Mouse (Mus musculus) c-Kit-negative CD71-positive TER-119-positive erythroid progenitor cells, embryonic 14.5 days (primary cell): ENCODE data around the gene Slc16a13.

ENCODE experiments used
- DNase-seq: peaks from one replicate; pipeline ENCODE4 v3.0.0-alpha.2; 2013; ENCODE audit warnings: low read depth, low spot score

The Slc16a13 gene

GRCm38 (mm10) chr11:70220731-70221602, at the start of gene Slc16a13:
TSS of gene Slc16a13 (minus strand) at chr11:70221064.
- peak; percentile 77 for DNase-seq

DNA sequence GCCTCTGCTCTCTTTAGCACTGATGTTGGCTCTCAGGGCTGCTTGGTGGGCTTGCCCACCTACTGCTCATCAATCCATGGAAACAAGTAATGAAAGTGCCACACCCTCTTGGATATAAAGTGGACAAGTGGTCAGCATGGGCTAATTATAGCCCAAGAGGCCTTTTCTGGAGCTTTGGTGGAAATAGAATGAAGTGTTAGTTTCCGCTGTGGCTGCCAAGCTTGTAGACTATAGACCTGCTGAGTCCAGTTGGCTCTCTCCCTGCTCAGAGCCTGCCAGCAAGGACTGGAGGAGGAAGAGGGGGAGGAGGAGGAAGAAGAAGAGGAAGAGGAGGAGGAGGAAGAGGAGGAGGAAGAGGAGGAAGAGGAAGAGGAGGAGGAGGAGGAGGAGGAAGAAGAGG, 45.5 kb upstream of the Slc16a13 start:
- no peak for DNase-seq

DNA sequence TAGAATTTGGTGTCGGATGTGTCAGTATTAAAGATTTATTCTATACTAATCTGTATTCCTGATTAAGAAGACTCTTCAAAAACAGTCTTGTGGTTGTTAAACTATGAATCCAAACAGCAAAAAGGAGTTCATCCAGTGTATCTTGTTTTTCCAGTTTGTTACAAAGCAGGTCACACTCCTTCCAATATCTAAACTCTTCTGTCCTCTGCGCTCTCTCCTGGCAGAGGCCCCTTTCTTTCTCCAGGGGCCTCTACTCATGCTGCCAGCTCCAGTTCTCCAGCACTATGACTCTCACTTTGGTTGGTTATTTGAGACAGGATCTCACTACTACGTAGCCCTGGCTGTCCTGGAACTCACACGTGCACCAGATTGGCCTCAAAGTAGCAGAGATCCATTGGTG, 45.0 kb upstream of the Slc16a13 start:
- no peak for DNase-seq

DNA sequence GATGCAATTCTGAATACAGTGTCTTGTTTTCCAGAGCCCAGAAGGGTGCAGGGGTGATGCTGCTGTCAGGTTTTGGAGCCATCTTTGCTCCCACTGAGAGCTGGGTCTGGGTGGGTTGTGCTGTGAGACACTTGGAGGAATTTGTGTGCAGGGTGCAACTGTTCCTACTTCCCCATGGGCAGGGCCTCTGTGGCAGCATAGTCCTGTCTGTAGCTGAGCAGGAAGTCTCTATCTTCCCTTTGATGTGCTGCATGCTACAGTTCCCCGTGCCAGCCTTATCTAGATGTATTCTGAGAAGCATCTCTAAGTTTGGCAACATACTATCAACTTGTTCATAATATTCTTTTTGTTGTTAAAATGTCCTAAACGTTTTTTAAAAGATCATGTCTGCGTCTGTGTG, 44.4 kb upstream of the Slc16a13 start:
- no peak for DNase-seq

DNA sequence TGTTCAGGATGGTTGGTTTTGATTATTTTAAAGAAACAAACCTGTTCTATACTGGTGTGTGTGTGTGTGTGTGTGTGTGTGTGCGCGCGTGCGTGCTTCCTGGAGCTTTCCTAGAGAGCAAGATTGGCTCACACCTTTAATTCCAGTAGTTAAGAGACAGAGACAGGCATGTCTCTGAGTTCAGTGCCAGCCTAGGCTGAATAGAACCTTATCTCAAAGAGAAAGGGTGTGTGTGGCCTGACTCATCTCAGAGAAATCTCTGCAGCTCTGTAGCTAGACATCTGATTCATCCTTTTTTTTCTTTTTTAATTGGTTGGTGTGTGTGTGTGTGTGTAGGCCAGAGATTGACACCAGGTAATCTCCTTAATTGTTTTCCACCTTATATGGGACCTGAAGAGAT, 38.2 kb upstream of the Slc16a13 start:
- DNase-seq: no peak

- DNase-seq: no peak
Observed at GRCm38 (mm10) chr11:70254931-70255531, 34.2 kb upstream of the Slc16a13 start, which contains the start of gene Alox12. TSS of gene Alox12 (minus strand) at chr11:70255353.

DNA sequence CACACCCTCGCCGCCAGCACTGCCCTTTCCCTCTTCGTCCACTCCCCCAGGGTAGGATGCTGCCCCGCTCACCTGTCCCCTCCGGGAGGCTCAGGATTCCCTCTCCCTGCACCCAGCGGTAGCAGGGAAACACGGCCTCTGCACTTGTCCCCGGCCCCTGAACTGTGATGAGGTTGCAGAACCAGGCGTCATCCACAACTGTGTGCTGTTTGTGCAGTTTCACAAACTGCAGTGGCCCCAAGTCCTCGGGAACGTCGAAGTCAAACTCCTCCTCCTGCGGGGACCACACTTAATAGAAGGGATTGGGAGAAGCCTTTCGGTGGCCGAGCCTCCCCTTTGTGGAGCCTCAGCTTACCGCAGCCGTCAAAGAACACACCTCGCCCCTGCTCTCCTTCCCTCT, 33.5 kb upstream of the Slc16a13 start:
- DNase-seq: no peak

GRCm38 (mm10) chr11:70251853-70252252, 31.0 kb upstream of the Slc16a13 start:
- DNase-seq: no peak

GRCm38 (mm10) chr11:70250150-70250549, 29.3 kb upstream of the Slc16a13 start:
- DNase-seq: no peak

GRCm38 (mm10) chr11:70247136-70247845, 26.4 kb upstream of the Slc16a13 start:
- DNase-seq: peak; percentile 60

- no peak for DNase-seq
Observed at GRCm38 (mm10) chr11:70242591-70242990, 21.7 kb upstream of the Slc16a13 start.

DNA sequence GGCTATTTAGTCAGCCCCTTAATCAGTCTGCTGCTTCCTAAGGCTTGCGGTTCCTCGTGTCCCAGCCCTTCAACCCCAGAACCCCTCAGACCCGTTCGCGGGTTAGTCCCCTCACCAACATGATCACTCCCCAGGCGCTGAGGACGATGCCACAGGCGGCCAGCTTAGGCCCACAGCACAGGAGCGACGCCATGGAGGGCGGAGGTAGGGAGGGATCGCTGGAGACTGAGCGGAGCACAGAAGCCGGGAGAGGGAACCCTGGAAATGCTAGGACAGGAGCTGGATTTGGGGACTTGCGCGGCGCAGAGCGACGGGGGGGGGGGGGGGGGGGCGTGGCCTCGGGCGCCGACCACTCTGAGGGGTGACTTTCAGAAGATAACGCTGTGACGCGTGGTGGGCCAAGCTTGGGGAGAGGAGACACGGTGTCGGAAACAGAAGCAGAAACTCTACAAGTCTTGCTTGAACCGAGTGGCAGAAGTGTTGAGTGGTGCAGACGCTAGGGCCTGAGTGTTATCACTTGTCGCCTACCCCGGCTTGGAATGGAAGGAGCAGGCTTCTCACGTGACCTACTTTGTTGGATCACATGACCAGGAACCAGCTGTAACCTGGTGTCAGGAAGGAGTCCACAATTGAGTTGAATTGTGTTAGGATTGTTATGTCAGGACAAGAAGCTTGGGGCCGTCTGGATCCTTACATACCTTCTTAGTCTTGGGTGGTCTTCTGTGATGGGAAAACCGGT, 18.8 kb upstream of the Slc16a13 start, which contains the start of the genes Gm21988 and Rnasek:
TSS of gene Gm21988 (minus strand) at position 290 of the 739 bp plus-strand sequence.
TSS of gene Rnasek (minus strand) at position 302 of the 739 bp plus-strand sequence.
- peak; percentile 82 for DNase-seq

DNA sequence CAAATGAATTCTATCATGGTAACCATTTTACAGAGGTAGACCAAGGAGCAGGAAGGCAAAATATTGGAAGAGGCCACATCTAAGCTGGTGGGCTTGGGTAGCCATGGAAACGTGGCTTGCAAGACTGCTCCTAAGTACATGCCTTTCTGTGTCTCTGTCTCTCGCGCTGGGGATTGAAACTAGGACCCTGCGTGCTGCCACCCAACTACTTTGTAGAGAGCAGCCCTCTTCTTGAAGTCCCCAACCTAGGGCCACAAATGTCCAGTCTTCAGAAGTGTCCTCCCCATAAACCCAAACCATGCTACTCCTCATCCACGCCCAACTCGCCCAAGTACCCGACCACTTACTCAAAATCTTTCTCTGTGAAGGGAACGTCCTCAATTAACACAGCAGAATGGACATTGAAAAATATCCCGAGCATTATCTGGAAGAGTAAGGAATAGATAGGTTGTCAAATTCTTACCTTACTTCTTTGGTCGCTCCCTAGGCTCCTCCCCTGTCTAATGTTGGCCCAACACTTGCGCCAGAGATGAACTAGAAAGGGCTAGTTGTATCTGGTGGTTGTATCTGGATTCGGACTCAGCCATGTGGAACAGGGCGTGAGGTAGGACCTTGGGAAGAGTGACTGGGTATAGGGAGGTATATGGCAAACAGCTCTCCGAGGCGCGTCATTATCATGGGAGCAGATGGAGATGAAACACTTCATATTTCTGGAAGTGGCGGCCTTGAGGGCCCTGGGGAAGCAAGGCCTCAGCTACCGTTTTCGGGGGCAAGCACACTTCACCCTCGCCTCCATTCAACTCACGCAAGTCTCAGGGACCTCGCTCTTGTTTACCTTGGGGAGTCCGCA, 18.0 kb upstream of the Slc16a13 start:
- peak; percentile 54 for DNase-seq

DNA sequence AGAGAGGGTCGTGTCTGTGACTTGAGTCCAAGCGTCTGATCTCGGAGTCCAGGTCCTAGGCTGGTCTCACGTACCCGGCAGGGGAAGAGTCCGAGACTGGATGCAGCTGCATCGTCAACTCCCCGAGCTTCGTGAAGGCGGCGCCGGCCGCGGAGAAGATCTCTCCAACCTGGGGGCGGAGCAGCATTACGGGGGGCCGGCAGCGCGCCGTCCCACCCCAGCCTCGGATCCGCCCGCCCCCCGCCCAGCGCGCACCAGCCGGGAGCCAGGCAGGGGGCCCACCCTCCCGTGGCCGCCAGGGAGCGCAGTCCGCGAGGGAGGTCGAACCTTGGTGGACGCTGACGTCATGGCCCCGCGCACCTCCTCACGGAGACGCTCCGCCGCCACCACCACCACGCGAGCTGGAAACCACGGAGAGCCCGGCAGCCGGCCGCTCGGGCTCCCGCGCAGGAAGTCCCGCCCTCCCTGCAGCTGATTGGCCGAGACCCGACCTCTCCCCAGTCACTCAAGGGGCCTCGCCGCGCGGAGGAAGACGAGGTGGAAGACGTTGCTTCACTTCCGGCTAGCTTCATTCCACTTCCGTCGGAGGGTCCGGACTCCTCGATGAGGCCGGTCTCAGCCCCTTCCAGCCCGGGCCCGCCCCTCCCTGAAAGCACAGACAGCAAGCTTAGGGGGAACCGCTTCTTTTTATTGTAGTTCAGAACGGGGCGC, 16.7 kb upstream of the Slc16a13 start, which contains the start of gene 0610010K14Rik:
TSS of gene 0610010K14Rik (minus strand) at position 458 of the 711 bp plus-strand sequence.
- DNase-seq: peak; percentile 90

- no peak for DNase-seq
Observed at GRCm38 (mm10) chr11:70236717-70237116, 15.9 kb upstream of the Slc16a13 start.

- DNase-seq: no peak
Observed at GRCm38 (mm10) chr11:70235254-70235900, 14.5 kb upstream of the Slc16a13 start.

GRCm38 (mm10) chr11:70234497-70234896, 13.6 kb upstream of the Slc16a13 start:
- DNase-seq: no peak

GRCm38 (mm10) chr11:70234037-70234436, 13.2 kb upstream of the Slc16a13 start:
- no peak for DNase-seq

- DNase-seq: no peak
Observed at GRCm38 (mm10) chr11:70233016-70233415, 12.2 kb upstream of the Slc16a13 start.
